Mouse (Mus musculus): ENCODE measurements around the gene Arhgap17. TPM values are rescaled to one million over a fixed set of nuclear protein-coding genes. Genes with fewer than 3 reads are reported as not detected.

Gene Arhgap17
- polyA plus RNA-seq, 1 experiment from 2014 or later, result 27.0 TPM

- peaks cover 71% of the 10 kb centered on the region for H3K36me3 ChIP-seq
- DNase-seq (ENCODE audit: low spot score), result no peak
- WGBS, result 90% methylated on average over 3 of the region's 3 CpGs
- no peaks in the 10 kb centered on the region for H3K9me3 ChIP-seq
- no peaks in the 10 kb centered on the region for H3K27me3 ChIP-seq (ENCODE audit: insufficient read depth, poor library complexity, severe bottlenecking)
- no peak overlapping the region for H3K4me3 ChIP-seq
- no peak overlapping the region for H3K27ac ChIP-seq
- peaks cover 11% of the 10 kb centered on the region for H3K4me1 ChIP-seq
These were observed 81.8 kb downstream of the Arhgap17 start for GRCm38 (mm10) chr7:123287903-123288302.

DNA sequence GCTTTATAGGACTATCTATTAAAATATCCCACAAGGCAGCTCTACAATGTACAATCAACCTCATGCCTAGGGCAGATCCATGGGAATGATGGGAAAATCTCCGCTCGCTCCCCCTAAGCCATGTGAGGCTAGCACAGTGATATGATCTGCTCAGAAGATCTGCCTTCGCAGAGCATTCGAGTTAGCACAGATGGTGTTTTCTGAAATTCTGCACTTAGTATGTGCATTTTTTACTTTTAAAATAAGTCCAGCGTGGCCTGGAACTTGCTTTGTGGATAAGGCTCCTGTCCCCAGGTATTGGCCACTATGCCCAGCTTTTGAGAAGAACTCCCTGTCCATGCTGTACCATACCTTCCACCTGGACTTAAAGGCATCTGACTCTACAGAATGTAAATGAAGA is 83.8 kb downstream of the Arhgap17 start:
- Histone ChIP-seq H3K36me3 (peaks cover 57% of the 10 kb centered on the region), H3K27me3 (ENCODE audit: insufficient read depth, poor library complexity, severe bottlenecking) (no peaks in the 10 kb centered on the region), H3K27ac (no peak overlapping the region), H3K9me3 (no peaks in the 10 kb centered on the region), H3K4me3 (no peak overlapping the region), H3K4me1 (no peaks in the 10 kb centered on the region)
- 94% methylated on average over 5 of the region's 5 CpGs for WGBS
- no peak for DNase-seq (ENCODE audit: low spot score)

GRCm38 (mm10) chr7:123283826-123284225 is 85.9 kb downstream of the Arhgap17 start:
- DNase-seq (ENCODE audit: low spot score), result no peak

GRCm38 (mm10) chr7:123279797-123280196 is 89.9 kb downstream of the Arhgap17 start:
- H3K4me3 ChIP-seq, result no peak overlapping the region
- H3K36me3 ChIP-seq, result peaks cover 34% of the 10 kb centered on the region
- no peak overlapping the region for H3K27ac ChIP-seq
- no peaks in the 10 kb centered on the region for H3K9me3 ChIP-seq
- H3K27me3 ChIP-seq (ENCODE audit: insufficient read depth, poor library complexity, severe bottlenecking), result no peaks in the 10 kb centered on the region
- 89% methylated on average over 4 of the region's 4 CpGs for WGBS
- DNase-seq (ENCODE audit: low spot score), result no peak
- H3K4me1 ChIP-seq, result no peaks in the 10 kb centered on the region

More at GRCm38 (mm10) chr7:123283826-123284225, 85.9 kb downstream of the Arhgap17 start:
- Histone ChIP-seq H3K36me3 (peaks cover 55% of the 10 kb centered on the region), H3K4me1 (no peaks in the 10 kb centered on the region), H3K9me3 (no peaks in the 10 kb centered on the region), H3K27ac (no peak overlapping the region), H3K4me3 (no peak overlapping the region), H3K27me3 (ENCODE audit: insufficient read depth, poor library complexity, severe bottlenecking) (no peaks in the 10 kb centered on the region)
- 78% methylated on average over 4 of the region's 4 CpGs for WGBS

DNA sequence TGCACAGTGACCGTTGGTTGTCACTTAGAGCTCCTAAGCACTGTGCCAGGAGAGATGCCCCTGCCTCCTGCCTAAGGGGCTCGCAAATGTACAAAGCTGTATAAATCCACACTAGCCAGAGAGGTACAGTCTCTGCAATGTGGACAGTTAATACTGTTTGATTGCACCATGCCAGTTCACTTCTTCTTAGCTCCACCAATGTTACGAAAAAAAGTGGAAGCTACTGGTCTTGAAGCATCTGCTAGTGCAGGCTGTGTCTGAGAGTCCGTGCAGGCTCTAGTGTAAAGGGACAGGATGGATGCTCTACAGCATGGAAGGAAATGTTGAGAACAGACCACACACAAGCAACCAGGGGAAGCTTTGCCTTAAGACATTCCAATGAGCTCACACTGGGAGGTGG is 93.1 kb downstream of the Arhgap17 start:
- no peaks in the 10 kb centered on the region for H3K9me3 ChIP-seq

DNA sequence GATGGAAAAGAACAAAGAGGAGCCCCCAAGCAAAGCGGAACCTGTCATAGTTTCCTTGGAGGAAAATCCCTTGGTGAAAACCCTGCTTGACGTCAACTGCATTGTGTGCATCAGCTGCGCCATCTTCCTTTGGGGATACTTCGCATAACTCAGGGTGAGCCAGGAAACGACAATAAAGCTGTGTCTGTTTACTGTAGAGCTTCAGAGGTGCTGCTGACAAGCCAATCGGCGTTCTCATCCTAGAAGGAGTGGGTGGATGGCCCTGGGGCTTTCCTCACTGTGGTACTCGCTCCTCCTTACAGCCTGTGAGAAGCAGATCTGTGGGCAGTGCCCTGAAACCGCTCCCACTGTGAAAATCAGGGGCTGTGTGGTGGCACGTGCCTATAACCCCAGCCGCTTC is 96.7 kb downstream of the Arhgap17 start:
- H3K36me3 ChIP-seq, result peaks cover 6% of the 10 kb centered on the region
- no peak overlapping the region for H3K4me3 ChIP-seq
- 54% methylated on average over 11 of the region's 11 CpGs for WGBS
- H3K27me3 ChIP-seq (ENCODE audit: insufficient read depth, poor library complexity, severe bottlenecking), result no peaks in the 10 kb centered on the region
- no peak for DNase-seq (ENCODE audit: low spot score)
- H3K4me1 ChIP-seq, result peaks cover 13% of the 10 kb centered on the region
- H3K27ac ChIP-seq, result no peak overlapping the region
- H3K9me3 ChIP-seq, result no peaks in the 10 kb centered on the region

More for the DNA sequence above, 93.1 kb downstream of the Arhgap17 start:
- no peak overlapping the region for H3K4me3 ChIP-seq
- H3K4me1 ChIP-seq, result peaks cover 13% of the 10 kb centered on the region
- 92% methylated on average over 4 of the region's 4 CpGs for WGBS
- H3K36me3 ChIP-seq, result peaks cover 28% of the 10 kb centered on the region
- no peak for DNase-seq (ENCODE audit: low spot score)
- no peaks in the 10 kb centered on the region for H3K27me3 ChIP-seq (ENCODE audit: insufficient read depth, poor library complexity, severe bottlenecking)
- H3K27ac ChIP-seq, result no peak overlapping the region

- H3K4me1 ChIP-seq, result peaks cover 16% of the 10 kb centered on the region
- no peak for DNase-seq (ENCODE audit: low spot score)
- H3K27me3 ChIP-seq (ENCODE audit: insufficient read depth, poor library complexity, severe bottlenecking), result no peaks in the 10 kb centered on the region; the same call in 1 of the 2 replicates
- H3K4me3 ChIP-seq, result no peak overlapping the region
- H3K9me3 ChIP-seq, result no peaks in the 10 kb centered on the region
- no peak overlapping the region for H3K27ac ChIP-seq
- H3K36me3 ChIP-seq, result no peaks in the 10 kb centered on the region
- 68% methylated on average over 8 of the region's 8 CpGs for WGBS
These were observed 111.6 kb downstream of the Arhgap17 start for GRCm38 (mm10) chr7:123258103-123258502.

DNA sequence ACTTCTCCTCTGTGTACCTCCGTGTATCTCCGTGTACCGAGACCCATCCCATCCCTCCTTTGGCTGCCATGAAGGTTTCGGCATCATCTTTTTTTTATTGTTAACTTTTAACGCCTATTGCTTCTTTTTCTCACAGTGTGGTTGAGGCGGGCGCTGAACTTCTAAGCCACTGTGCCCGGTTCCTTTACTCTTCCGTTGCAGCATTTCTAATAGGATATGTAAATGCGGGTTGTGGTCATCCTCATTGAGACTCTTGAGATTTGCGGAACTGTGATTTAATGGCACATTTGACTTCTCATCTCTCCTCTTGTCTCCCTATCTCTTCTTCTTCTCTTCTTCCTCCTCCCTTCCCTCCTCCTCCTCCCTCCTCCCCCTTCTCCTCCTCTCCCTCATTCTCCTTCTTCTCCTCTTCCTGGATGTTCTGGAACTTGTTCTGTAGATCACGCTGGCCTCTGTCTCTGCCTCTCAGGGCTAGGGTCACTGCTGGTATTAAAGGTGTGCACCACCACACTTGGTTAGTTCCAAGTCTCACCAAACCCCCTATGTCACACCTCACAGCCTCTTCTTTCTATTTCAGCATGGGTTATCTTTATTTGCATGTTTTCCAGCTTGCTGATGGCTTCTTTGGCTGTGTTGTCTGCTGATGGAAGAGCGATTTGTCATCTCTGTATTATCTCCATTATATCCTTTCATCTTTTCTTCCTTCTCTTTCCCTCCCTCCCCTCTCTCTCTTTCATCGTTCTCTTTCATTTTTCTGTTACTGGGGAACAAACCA is 115.3 kb downstream of the Arhgap17 start:
- no peak for DNase-seq (ENCODE audit: low spot score)
- no peak overlapping the region for H3K27ac ChIP-seq
- no peak overlapping the region for H3K4me3 ChIP-seq
- 85% methylated on average over 14 of the region's 14 CpGs for WGBS
- no peaks in the 10 kb centered on the region for H3K36me3 ChIP-seq
- peaks cover 18% of the 10 kb centered on the region for H3K4me1 ChIP-seq
- H3K27me3 ChIP-seq (ENCODE audit: insufficient read depth, poor library complexity, severe bottlenecking), result no peaks in the 10 kb centered on the region
- no peaks in the 10 kb centered on the region for H3K9me3 ChIP-seq

DNA sequence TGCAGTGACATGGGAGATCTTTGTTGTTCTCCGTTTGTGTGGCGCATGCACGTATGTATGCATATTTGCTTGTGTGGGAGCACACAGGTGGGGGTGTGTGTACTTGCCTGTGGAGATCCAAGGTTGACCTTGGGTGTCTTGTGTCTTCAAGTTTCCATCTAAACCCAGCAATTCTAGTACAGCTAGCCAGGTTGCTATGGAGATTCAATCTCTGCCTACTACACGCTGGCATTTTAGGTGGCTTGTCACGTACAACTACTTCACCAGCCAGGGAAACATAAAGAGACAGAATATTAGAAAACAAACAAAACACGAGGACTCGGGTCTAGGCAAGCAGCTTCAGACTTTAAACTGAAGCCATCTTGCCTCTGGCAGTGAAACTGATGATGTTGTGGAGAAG is 116.3 kb downstream of the Arhgap17 start:
- no peak for DNase-seq (ENCODE audit: low spot score)
- 81% methylated on average over 7 of the region's 7 CpGs for WGBS
- no peaks in the 10 kb centered on the region for H3K36me3 ChIP-seq

DNA sequence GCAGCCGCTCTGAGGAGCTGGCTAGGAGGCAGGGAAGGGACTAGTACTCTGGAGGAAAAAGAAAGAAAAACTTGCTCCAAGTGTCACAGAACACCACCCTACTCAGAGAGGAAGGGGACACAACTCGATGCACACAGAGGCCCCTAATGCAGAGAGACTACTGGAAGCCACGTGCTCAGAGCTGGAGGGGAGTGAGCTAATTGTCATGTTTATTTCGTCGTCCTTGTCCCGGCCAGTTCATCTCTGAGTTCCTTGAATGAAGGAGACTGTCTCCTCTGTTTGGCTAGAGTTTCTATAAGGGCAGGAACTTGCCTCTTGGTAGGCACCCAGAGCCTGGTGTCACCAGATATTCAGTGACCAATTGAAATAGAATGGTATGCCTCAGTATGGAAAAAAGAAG is 118.4 kb downstream of the Arhgap17 start:
- Histone ChIP-seq H3K27me3 (ENCODE audit: insufficient read depth, poor library complexity, severe bottlenecking) (no peaks in the 10 kb centered on the region), H3K9me3 (no peaks in the 10 kb centered on the region), H3K36me3 (no peaks in the 10 kb centered on the region), H3K4me3 (no peak overlapping the region), H3K4me1 (peaks cover 9% of the 10 kb centered on the region; the same call in 1 of the 2 replicates), H3K27ac (no peak overlapping the region)
- DNase-seq (ENCODE audit: low spot score), result no peak
- WGBS, result 58% methylated on average over 6 of the region's 6 CpGs

More for the DNA sequence above, 116.3 kb downstream of the Arhgap17 start:
- H3K9me3 ChIP-seq, result no peaks in the 10 kb centered on the region
- H3K27me3 ChIP-seq (ENCODE audit: insufficient read depth, poor library complexity, severe bottlenecking), result no peaks in the 10 kb centered on the region
- no peak overlapping the region for H3K4me3 ChIP-seq
- peaks cover 13% of the 10 kb centered on the region for H3K4me1 ChIP-seq
- H3K27ac ChIP-seq, result no peak overlapping the region

- Histone ChIP-seq H3K36me3 (no peaks in the 10 kb centered on the region), H3K27ac (no peak overlapping the region), H3K4me1 (peaks cover 32% of the 10 kb centered on the region), H3K4me3 (no peak overlapping the region), H3K9me3 (no peaks in the 10 kb centered on the region), H3K27me3 (ENCODE audit: insufficient read depth, poor library complexity, severe bottlenecking) (no peaks in the 10 kb centered on the region)
- WGBS, result 41% methylated on average over 2 of the region's 2 CpGs
- no peak for DNase-seq (ENCODE audit: low spot score)
These were observed 121.5 kb downstream of the Arhgap17 start for GRCm38 (mm10) chr7:123248166-123248565.

GRCm38 (mm10) chr7:123246504-123247084 is 123.1 kb downstream of the Arhgap17 start:
- 50% methylated on average over 4 of the region's 4 CpGs for WGBS
- H3K9me3 ChIP-seq, result no peaks in the 10 kb centered on the region
- no peaks in the 10 kb centered on the region for H3K36me3 ChIP-seq
- no peaks in the 10 kb centered on the region for H3K27me3 ChIP-seq (ENCODE audit: insufficient read depth, poor library complexity, severe bottlenecking)
- no peak overlapping the region for H3K27ac ChIP-seq
- no peak overlapping the region for H3K4me3 ChIP-seq
- DNase-seq (ENCODE audit: low spot score), result no peak
- peaks cover 38% of the 10 kb centered on the region for H3K4me1 ChIP-seq

DNA sequence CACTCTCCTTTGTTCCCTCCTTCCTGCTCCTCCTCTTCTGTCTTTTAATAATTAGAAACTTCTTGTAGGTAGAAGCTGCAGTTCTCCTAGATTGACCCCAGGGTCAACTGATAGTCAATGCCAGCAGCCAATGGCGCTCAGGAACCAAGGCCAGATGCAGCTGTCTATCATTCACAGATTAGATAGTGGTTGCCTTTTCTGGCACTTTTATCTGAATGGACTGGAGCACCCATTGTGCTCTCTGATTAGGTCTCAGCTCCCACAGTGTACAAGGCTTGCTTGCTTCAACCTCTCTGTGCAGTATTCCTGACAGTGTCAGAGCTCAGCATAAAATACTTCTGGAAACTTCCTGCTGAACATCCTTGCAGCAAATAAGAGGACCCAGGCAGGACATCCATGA is 124.9 kb downstream of the Arhgap17 start:
- Histone ChIP-seq H3K27ac (no peak overlapping the region), H3K9me3 (no peaks in the 10 kb centered on the region), H3K4me1 (peaks cover 43% of the 10 kb centered on the region), H3K36me3 (no peaks in the 10 kb centered on the region), H3K4me3 (no peak overlapping the region), H3K27me3 (ENCODE audit: insufficient read depth, poor library complexity, severe bottlenecking) (no peaks in the 10 kb centered on the region)
- DNase-seq (ENCODE audit: low spot score), result no peak
- 15% methylated on average over 1 of the region's 1 CpGs for WGBS
